Mouse (Mus musculus) heart, postnatal 10 days (tissue): ENCODE measurements around the gene Epp13. TPM values are rescaled to one million over a fixed set of nuclear protein-coding genes. Genes with fewer than 3 reads are reported as not detected.
"Not testable (repeated sequence)": the region's sequence is repeated elsewhere in the genome, so short reads cannot be mapped to it uniquely, and the experiment has no call there.

Experiments
- DNase-seq, 2 experiments: peaks; one replicate each; pipeline ENCODE4 v3.0.0; 2021
- intact Hi-C: fragments of 180-260 bp; cut with DNase I; formaldehyde crosslinking; loops from one replicate; pipeline ENCODE4 v1.15.1; 2025
- total RNA-seq, 2 experiments: library from RNA; stranded (reverse); gene quantifications; 2 replicates each; pipeline ENCODE4 v1.2.3; 2021

The Epp13 gene
- not detected for total RNA-seq

- intact Hi-C loops: no loop called here
These were observed at the start of gene Epp13 for GRCm38 (mm10) chr7:6252410-6252809. Gene Epp13 (plus strand): TSS chr7:6252710.

GRCm38 (mm10) chr7:6204200-6204599 is 48.3 kb upstream of the Epp13 start:
- intact Hi-C loops: no loop called here
- no peak for DNase-seq

More at GRCm38 (mm10) chr7:6252410-6252809, at the start of gene Epp13:
- DNase-seq: no peak

- intact Hi-C loops: no loop called here
- peak in 1 of 2 experiments; percentile 14 for DNase-seq
These were observed 39.4 kb upstream of the Epp13 start for GRCm38 (mm10) chr7:6213144-6213543.

- intact Hi-C loops, DNase-seq: not testable (repeated sequence)
These were observed 37.8 kb upstream of the Epp13 start for GRCm38 (mm10) chr7:6214691-6215090.

- intact Hi-C loops: no loop called here
- DNase-seq: no peak
These were observed 32.4 kb upstream of the Epp13 start for GRCm38 (mm10) chr7:6220147-6220546.

GRCm38 (mm10) chr7:6221978-6222377 is 30.5 kb upstream of the Epp13 start, which contains the start of gene Zscan5b:
Gene Zscan5b (plus strand): TSS chr7:6222278.
- DNase-seq: no peak
- intact Hi-C loops: no loop called here

- peak in 1 of 2 experiments; percentile 3 for DNase-seq
- intact Hi-C loops: not testable (repeated sequence)
These were observed 24.0 kb upstream of the Epp13 start for GRCm38 (mm10) chr7:6228491-6228890.

GRCm38 (mm10) chr7:6239787-6240186 is 12.7 kb upstream of the Epp13 start:
- intact Hi-C loops: no loop called here

GRCm38 (mm10) chr7:6240841-6241425 is 11.6 kb upstream of the Epp13 start:
- DNase-seq: peak; percentile 32 to 68
- intact Hi-C loops: loop anchor here (1.0 kb wide), 1 partner anchor 41 kb away; no protein-coding TSS in a partner anchor

More at GRCm38 (mm10) chr7:6239787-6240186, 12.7 kb upstream of the Epp13 start:
- DNase-seq: no peak

GRCm38 (mm10) chr7:6244361-6245292 is 7.9 kb upstream of the Epp13 start:
- intact Hi-C loops: no loop called here
- DNase-seq: no peak

- intact Hi-C loops: no loop called here
- no peak for DNase-seq
These were observed 1.9 kb downstream of the Epp13 start for GRCm38 (mm10) chr7:6254451-6254850.

- no peak for DNase-seq
- intact Hi-C loops: no loop called here
These were observed 4.9 kb downstream of the Epp13 start for GRCm38 (mm10) chr7:6257386-6257785.

GRCm38 (mm10) chr7:6258232-6259220 is 6.0 kb downstream of the Epp13 start:
- DNase-seq: no peak
- intact Hi-C loops: no loop called here

GRCm38 (mm10) chr7:6260004-6260403 is 7.5 kb downstream of the Epp13 start:
- intact Hi-C loops, DNase-seq: not testable (repeated sequence)

GRCm38 (mm10) chr7:6262120-6262519 is 9.6 kb downstream of the Epp13 start:
- DNase-seq: no peak
- intact Hi-C loops: no loop called here

- intact Hi-C loops: no loop called here
- no peak for DNase-seq
These were observed 10.5 kb downstream of the Epp13 start for GRCm38 (mm10) chr7:6262984-6263383.

GRCm38 (mm10) chr7:6265695-6266094 is 13.2 kb downstream of the Epp13 start:
- peak in 1 of 2 experiments; percentile 31 for DNase-seq
- intact Hi-C loops: no loop called here

GRCm38 (mm10) chr7:6277906-6278305 is 25.4 kb downstream of the Epp13 start:
- DNase-seq: no peak
- intact Hi-C loops: no loop called here

GRCm38 (mm10) chr7:6282749-6283148 is 30.2 kb downstream of the Epp13 start:
- peak; percentile 81 to 90 for DNase-seq
- intact Hi-C loops: loop anchor here (1.0 to 10.0 kb wide), 3 partner anchors 41 to 1268 kb away; partner anchors contain the start of genes Fiz1, Gm20715, Gm44973 and Zfp524

GRCm38 (mm10) chr7:6283451-6284075 is 31.1 kb downstream of the Epp13 start:
- DNase-seq: peak; percentile 86 to 90
- intact Hi-C loops: loop anchor here (5.0 to 10.0 kb wide), 2 partner anchors 129 to 1269 kb away; partner anchors contain the start of genes Fiz1, Gm20715, Gm44973 and Zfp524
